Mouse (Mus musculus) layer of hippocampus, adult 18-20 months (tissue): ENCODE measurements around the gene Mapk11. TPM values are rescaled to one million over a fixed set of nuclear protein-coding genes. Genes with fewer than 3 reads are reported as not detected.

Experiments
- DNase-seq, 2 experiments: peaks; one replicate each; pipeline ENCODE4 v3.0.0; 2022; ENCODE audit warnings: low spot score in 2 of 2
- total RNA-seq, 2 experiments: library from RNA; stranded (reverse); gene quantifications; 2 replicates each; pipeline ENCODE4 v1.2.3; 2021

Mapk11 gene
- total RNA-seq, 2 experiments from 2014 or later: 19.2 to 21.2 TPM

DNA sequence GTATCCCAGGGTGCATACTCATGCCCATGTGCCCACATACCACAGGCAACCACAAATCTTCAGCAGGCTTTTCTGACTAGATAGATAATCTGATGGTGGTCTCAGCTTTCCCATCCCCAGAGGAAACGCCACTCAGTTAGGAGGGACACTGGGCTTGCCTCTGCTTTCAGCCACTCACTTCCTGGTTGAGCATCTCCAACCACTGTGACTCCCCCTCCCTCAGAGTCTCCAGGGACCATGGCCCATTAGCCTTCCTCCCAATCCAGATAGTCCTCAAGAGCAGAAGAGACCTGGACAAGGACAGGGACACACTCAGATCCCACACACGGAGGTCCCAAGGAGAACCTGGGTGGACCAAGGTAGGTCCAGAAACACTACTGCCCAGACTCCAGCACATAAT, 6.3 kb downstream of the Mapk11 start:
- no peak for DNase-seq

DNA sequence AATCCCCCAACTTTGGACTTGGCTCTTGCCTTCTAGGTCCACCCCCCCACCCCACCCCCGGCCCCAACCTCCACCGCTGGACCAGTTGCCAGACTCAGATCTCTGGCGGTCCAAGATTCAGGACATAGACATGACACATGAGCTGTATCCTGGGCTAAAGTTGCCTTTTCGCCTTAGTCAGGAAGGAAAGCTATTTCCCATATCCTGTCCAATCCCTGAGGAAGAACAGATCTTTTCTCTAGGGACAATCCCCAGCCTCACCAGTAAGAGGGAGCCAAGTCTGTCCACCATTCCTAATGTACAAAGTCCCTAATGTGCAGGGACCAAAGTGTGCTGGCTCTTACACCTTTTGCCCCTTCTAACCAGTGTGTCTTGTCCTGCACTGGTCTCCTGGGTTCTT, 7.5 kb downstream of the Mapk11 start:
- no peak for DNase-seq

DNA sequence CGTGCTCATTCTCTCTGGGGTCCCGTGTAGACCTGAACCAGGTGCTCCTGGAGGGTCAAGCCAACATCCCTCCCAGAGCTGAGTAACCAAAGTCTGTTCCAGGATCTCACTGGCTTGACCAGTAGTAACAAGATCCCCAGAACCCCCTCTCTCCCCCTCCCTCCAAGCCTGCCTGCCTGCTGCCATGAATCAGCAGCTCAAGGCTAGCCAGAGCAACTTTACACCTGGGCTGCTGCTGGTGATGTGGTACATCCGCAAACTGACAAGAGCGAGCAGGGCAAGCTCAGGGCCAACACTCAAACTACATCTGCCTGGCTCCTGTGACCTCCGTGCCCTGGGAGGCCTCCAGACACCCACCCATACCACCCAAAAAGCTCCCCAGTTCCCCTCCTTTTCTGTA, 8.0 kb downstream of the Mapk11 start:
- no peak for DNase-seq

DNA sequence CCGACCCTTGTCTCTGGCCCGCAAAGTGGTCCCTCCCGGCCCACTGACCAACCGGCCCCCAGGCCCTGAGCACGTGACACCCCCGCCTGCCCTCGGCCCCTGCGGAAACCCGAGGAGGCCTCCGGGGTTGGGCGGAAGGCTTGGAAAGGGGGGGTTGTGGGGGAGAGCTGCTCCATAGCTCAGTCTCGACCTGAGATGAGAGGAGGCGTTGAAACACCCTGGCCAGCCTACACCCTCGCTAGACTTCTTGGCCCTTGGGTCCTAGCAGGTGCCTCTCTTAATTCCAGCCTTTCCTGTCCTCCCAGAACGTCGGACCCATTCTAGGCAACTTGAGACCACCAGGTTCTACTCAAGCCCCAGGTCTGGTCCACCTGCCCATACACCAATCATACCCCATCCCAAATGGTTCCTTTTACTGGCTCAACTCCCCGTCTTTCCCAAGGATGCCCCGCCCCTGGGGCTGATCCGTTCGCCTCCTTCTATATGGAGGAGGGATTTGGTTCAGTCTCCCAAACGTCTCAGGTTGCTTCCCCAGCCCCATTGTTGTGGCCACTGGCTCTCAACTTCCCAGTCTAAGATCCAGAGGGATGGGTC, 8.7 kb downstream of the Mapk11 start, which contains the start of gene Mapk12:
Gene Mapk12, minus strand, starts transcription at position 45 of the 594 bp plus-strand sequence.
- no peak for DNase-seq

DNA sequence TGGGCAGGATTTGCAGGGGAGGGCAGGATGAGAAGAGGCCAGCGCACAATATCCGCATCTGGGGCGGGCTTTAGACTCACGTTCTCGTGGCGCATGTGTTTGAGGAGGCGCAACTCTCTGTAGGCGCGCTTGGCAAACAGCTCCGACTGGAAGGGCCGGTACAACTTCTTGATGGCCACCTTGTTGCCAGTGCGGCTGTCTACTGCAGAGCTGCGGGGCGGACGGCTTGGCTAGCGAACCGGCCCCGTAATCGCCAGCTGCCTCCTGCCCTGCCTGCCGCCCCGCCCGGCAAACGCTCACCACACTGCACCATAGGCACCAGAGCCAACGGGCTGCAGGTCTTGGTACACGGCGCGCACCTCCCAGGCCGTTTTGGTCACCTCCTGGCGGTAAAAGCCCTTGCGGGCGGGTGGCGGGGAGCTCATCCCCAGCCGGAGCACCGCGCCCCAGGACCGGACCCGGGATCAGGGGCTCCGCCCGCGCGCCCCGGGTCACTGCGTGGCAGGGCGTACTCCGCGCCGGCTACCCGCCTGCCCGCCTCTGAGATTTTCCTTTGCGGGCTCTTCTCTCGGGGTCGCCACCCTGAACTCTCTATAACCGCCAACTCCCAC, 9.3 kb downstream of the Mapk11 start:
- peak; percentile 27 to 34 for DNase-seq

DNA sequence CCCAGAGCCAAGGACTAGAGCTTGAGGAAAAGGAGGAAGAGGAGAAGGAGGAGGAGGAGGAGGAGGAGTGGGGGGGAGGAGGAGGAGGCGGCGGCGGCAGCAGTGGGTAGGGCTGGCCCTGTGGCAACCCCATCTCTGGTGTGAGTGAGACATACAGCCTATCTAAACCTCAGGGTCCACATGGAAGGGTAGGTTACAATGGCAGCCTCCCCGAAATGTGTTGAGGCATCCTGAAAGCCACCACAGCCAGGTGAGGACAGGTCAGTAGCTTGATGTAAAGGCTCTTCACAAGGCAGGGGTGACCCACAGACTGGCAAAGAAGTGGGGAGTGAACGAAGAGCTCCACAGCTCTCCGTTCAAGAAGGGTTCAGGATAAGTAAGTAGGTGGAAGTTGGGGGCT, 10.9 kb downstream of the Mapk11 start:
- DNase-seq: no peak

DNA sequence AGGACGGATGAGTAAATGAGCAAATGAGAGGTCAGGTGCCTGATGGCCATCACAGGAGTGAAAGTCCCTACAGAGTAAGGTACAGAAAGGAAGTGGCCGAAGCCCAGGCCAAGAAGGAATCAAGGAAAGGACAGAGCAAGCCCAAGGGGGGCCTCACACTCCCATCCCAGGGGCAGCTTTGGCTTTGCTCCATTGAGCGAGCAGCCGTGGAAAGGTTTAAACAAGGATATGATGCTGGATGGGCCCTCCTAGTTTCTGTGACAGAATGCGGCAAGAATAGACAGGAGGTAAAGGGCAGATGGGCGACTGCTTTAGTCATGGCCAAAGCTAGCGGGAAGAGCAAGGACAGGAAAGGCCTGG, 11.4 kb downstream of the Mapk11 start:
- no peak for DNase-seq

DNA sequence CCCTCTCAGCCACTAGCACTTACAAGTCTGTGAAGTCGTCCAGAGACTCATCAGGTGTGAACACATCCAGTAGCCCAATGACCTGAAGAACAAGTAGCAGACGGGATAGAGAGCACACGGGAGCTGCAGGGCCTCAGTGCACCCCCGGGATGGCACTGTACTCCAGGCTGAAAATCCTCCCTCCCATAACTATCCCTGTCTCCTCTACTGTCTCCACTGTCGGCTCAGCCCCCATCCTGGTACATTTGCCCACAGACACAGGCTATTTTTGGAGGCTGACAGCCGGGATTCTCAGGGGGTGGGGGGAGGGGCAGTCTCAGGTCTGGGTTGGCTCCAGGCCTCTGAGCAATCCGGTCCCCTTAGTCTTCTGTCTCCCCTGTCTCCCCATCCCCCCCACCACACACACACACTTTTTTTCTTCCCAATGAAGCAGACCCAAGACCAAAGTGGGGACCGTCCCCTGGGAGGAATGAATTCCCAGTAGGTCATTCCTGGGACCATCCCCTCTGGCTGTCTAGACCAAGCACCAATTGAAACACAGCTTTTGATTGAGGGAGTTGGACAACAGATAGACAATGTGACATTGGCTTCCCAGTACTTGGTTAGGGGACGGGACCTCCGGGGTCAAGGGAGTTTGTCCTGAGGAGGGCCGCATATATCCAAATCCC, 11.9 kb downstream of the Mapk11 start:
- DNase-seq: no peak

DNA sequence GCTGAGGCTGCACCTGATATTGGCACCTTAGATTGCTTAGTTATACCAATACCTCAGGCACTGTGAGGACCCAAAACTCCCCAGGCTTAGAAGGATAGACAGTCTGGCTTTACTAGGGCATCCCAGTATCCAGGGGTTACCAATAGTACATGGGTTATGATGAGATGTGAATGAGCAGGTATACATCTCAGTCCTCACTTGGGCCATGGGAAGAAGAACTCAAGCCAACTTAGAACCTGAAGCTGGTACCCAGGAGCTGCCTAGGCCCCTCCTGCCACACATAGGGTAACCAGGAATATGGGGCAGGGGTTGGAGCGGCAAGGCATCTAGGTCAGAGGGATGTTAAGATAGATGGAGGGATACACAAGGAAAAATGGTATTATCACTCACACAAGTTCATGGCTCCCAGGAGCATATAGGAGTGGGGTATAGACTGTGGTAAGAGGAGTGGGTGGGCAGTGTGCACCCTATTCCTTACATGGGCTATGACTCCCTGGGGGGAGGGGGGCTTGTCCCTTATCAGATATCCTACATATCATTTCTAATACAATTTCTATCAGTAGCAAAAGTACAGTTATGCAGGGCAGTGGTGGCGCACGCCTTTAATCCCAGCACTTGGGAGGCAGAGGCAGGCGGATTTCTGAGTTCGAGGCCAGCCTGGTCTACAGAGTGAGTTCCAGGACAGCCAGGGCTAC, 12.8 kb downstream of the Mapk11 start:
- DNase-seq: no peak

DNA sequence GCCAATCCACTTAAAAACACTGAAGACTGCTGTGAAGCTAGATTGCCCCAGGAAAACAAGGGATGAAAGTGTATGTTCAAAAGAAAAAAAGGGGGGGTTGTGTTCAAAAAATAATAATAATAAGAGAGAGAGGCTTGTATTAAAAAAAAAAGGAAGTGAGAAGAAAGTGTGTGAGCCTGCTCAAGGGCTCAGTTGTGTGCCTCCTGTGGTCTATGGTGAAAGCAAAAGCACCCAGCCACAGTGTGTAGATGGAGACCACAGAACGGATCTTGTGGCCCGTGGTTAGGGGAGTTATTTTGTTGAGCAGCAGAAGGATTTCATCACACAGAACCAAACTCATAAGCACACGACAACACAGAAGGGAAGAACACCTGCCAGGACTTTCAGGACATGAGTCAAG, 18.1 kb downstream of the Mapk11 start:
- no peak for DNase-seq

DNA sequence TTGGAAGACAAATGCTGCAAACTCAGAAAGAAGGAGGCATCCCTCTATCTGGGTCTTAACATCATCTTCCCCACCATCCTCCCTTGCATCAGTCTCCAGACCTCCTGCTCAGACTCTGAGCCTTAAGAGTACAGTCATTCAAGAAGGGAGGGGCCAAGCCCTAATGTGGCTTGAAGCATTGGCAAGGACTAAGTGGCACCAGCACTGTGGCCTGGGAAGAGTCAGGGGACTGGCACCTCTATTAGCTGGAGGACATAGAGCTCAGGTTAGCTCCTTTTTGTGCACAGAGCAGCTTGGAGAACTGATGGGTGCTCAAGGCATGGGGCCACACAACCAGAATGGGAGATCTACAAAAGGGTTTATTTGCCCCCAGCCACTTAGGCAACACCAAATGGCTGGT, 19.2 kb downstream of the Mapk11 start:
- DNase-seq: no peak

DNA sequence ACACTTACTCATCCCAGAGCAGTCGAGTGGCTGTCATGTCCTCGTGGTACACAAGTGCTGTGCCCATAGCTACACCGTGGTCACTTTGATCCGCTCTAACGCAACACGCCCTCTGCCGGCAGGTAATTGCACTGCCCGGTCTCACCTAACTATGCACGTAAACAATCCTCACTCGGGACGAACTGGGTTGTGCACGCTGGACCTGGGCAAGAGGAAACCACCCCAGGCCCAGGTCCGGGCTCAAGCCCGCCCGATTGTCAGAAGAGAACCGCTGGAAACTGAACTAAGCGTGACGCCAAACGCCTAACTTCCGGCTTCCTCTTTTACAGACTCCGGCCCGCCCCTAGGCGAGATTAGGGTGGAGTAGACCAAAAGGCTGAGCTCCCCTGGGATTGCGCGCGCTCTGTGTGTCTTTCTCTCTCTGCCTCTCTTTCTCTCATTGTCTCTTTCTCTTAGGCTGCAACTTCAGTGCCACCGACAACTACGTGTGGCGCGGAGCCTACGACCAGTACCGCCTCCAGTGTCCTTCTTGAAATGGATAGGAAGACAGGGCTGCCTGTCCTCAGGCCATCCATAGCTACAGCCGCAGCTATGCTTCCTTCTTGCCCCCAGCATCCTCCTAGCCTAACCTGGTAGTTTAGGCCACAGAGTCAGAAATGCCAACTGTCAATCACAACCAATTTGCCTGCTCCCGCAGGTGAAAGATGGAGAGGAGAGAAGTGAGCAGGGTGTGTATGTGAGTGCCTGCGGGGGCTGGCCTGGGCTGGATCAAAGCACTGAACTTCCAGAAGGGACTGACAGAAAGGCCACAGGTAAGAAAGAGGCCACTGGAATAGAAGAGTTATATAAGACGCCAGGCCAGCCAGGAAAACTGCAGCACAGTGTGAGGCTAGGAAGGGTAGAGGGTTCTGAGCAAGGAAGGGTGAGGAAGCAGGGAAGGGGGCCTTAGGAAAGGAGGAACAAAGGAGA, 20.8 kb downstream of the Mapk11 start, which contains the start of gene Hdac10:
Gene Hdac10, minus strand, starts transcription at position 319 of the 969 bp plus-strand sequence.
- DNase-seq: peak; percentile 68 to 91

DNA sequence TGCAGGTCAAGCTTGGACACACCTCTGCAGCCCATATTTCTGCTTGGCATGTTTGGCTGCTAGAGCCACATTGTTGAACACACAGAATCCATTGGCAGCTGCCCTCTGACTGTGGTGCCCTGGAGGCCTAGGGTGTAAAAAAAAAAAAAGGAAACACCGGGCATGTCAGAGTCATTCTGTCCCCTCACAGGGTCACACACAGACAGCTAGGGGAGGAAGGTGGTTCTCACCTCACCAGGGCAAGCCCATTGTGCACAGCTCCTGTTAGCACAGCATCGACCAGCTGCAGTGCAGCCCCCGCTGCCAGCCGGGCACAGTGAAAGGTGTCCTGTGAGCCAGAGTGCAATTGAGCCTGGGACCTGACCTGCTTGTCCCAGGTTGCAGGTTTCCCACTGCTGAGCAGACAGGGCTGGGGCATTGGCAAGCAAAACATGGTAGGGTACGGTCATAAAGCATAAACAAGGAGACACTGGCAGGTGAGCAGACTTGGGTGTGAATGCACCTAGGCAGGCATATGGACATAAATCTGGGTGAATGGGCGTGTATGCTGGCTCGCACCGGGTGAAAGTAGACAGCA, 22.0 kb downstream of the Mapk11 start:
- no peak for DNase-seq

DNA sequence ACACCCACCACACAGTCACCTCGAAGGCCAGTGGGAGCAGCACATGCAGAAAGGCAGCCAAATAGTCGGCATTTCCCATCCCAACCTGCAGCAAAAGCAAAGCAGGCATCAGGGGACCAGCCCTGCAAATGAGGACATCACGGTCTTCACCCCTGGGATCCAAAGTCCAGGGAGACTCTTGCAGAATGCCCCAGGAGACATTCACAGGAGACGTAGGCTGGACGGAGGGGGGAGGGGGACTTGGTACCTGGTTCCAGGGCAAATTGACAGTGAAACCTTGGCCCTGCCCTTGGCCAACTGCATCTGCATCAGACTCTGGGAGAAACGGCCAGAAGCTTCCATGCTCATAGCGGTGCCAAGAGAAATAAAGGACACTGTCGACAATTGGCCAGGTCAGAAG, 22.8 kb downstream of the Mapk11 start:
- DNase-seq: no peak

DNA sequence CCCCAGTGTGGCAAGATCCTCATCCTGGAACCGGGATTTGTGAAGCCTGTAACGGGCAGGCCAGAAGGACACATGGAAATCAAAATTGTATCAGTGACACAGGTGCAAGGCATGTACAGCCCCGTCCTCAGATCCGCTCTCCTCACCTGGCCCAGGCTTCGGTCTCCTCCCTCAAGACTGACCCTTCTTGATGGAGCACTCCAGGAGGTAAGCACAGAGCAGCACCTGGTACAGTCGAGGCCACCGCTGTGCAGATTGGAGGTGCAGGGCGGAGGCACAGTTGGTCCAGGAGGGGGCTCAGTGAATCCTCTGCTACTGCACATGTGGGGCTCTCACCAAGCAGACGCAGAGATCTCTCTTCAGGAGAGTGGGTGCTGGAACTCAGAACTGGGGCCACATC, 24.1 kb downstream of the Mapk11 start:
- DNase-seq: no peak

DNA sequence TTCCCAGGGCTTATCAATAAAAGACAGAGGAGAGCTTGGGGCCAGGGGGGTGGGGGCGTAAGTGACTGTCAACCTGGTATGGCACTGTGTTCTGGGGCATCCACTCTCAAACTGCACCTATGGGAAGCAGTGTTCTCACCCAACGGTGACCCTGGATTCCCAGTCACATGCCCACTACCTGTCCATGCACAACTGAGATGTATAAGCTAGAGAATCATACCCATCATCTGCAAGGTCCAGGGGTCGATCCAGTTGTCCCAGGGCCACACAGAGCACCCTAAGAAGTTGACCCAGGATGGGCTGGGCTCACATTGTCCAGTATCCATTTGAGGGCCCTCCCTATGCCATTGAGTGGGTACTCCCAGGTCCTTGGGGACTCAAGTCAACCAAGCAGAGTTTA, 25.1 kb downstream of the Mapk11 start:
- no peak for DNase-seq

DNA sequence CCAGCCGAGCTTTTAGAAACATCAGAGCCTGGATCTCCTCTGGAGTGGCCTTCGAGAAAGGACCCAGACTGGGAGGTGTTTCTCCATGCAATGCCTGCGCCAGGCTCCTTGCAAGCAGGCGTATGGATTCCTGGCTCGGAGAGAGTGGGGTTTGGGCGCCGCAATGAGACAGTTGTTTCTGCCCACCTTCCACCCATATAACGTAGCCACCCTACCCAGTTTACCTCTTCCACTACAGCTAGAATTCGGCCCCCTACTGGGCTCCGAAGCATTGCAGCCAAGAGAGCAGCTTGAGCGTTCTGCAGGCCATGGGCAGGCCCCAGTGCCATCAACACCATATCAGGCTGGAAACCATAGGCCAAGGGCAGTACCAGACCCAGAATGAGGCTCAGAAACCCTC, 25.8 kb downstream of the Mapk11 start:
- DNase-seq: peak; percentile 51 to 64

DNA sequence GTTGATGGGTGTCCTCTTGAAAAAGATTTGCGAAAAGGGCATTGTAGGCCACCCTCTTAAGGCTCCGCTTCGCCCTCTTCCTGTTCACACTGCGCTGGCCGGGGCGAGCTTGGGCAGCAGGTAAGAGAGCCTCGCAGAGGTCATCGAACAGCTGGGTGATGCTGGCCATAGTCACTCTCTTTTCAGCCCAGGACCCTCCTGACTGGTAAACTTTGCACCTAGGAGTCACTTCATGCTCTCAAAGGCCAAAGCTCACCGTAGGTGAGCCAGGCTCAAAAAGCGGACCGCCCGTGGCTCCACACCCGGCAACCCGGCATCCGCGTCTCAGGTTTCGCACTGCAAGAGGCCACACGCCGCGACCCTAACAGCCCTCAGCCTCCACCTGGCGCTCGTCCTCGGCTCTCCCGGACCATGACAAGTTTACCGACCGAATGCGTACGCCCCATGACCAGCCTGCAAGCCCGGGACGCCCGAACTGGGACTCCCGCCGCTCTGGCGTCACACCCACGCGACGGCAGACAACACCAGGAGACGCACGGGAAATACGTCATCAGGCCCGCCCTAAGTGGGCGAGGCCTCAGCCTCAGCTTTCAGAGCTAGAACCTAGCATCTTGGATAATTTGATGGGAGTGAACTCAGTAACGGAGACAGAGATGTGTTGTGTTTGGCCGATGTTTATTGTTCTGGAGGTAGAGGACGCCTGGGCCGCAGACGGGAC, 26.6 kb downstream of the Mapk11 start, which contains the start of gene Tubgcp6:
Gene Tubgcp6, minus strand, starts transcription at position 464 of the 718 bp plus-strand sequence.
- DNase-seq: peak; percentile 93 to 98

DNA sequence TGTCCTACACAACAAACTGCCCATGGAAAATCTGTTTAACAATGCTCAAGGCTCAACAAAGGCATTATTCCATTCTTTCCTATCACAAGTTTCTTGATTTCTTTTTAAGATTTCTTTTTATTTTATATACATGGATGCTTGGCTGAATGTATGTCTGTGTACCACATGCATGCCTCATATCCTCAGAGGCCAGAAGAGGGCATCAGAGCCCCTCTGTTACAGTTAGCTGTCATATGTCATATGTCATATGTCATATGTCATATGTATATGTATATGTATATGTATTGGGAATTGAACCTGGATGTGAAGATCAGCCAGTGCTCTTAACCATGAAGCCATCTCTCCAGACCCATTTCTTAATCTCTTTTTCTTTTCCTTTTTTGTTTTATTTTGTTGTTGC, 31.4 kb downstream of the Mapk11 start:
- no peak for DNase-seq

DNA sequence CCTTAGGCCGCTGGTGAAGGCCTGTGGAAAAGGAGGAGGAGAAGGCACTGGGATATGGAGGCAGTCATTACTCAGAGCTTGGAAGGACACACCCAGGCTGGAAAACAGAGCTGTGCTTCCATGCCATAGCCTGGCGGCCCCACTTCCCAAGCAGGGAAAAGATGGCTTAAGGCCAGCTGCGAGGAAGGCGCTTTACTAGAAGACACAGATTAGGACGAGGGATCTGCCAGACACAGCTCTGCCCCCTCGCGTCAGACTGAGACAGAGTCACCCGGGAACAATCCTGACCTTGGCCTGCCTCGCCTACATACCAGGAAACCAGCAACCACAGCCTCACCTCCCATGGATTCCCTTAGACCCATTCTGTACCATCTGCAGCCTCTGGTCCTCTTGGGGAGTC, 39.3 kb downstream of the Mapk11 start:
- no peak for DNase-seq
